Mouse (Mus musculus) limb, embryonic 14.5 days (tissue): ENCODE results near the gene Mbd6. TPM values are rescaled to one million over a fixed set of nuclear protein-coding genes. Genes with fewer than 3 reads are reported as not detected.

ENCODE experiments used
- ATAC-seq: fragments of 200-750 bp; cut with Nextera tagmentation; 2 replicates; pipeline ENCODE4 v1.8.0; 2017; ENCODE audit warnings: low read depth, moderate number of reproducible peaks, moderate TSS enrichment; ENCODE audit not compliant: low FRiP score
- DNase-seq: peaks from one replicate; pipeline ENCODE4 v3.0.0-alpha.2; 2015; ENCODE audit warnings: low spot score
- H3K27ac ChIP-seq: fragments of 300-500 bp; sonication (generic); replicated peaks from 2 replicates; pipeline ENCODE4 v1.5.1; 2014; ENCODE audit warnings: low read depth, mild to moderate bottlenecking, low read length, moderate library complexity, mixed read lengths
- H3K27me3 ChIP-seq: fragments of 300-500 bp; sonication (generic); 2 replicates; pipeline ENCODE4 v1.6.1; 2014; ENCODE audit warnings: low read length, mixed read lengths; ENCODE audit not compliant: control insufficient read depth, insufficient read depth
- H3K36me3 ChIP-seq: fragments of 300-500 bp; sonication (generic); 2 replicates; pipeline ENCODE4 v1.6.1; 2014; ENCODE audit warnings: mild to moderate bottlenecking, low read length, moderate library complexity, mixed read lengths; ENCODE audit not compliant: control insufficient read depth, insufficient read depth
- H3K4me1 ChIP-seq: fragments of 300-500 bp; sonication (generic); 2 replicates; pipeline ENCODE4 v1.6.1; 2014; ENCODE audit warnings: antibody characterized with exemption, low read length, mixed read lengths; ENCODE audit not compliant: control insufficient read depth, insufficient read depth
- H3K4me2 ChIP-seq: fragments of 300-500 bp; sonication (generic); replicated peaks from 2 replicates; pipeline ENCODE4 v1.6.1; 2014; ENCODE audit warnings: low read depth, mild to moderate bottlenecking, low read length, moderate library complexity; ENCODE audit not compliant: severe bottlenecking
- H3K4me3 ChIP-seq: fragments of 300-500 bp; sonication (generic); replicated peaks from 2 replicates; pipeline ENCODE4 v1.5.1; 2014; ENCODE audit warnings: low read length
- H3K9ac ChIP-seq: fragments of 300-500 bp; sonication (generic); 2 replicates; pipeline ENCODE4 v1.6.1; 2014; ENCODE audit warnings: mild to moderate bottlenecking, low read depth, low read length, moderate library complexity; ENCODE audit not compliant: severe bottlenecking
- H3K9me3 ChIP-seq: fragments of 300-500 bp; sonication (generic); 2 replicates; pipeline ENCODE4 v1.6.1; 2016; ENCODE audit warnings: low read length; ENCODE audit not compliant: control insufficient read depth
- POLR2A ChIP-seq: fragments of 200-500 bp; IDR thresholded peaks from 2 replicates; pipeline ENCODE4 v1.8.0; 2012; ENCODE audit warnings: inconsistent platforms, mild to moderate bottlenecking, moderate library complexity, borderline replicate concordance; ENCODE audit not compliant: insufficient read depth, insufficient read length; ENCODE audit errors: extremely low read depth
- WGBS: fragments of 180-500 bp; shearing (Covaris S2); extraction: QIAGEN DNeasy Blood & Tissue Kit; methylation state at CpG from one replicate; pipeline ENCODE4 v1.1.7; 2014; 5-methylcytosine and 5-hydroxymethylcytosine counted together
- polyA plus RNA-seq, 2 experiments: library from polyadenylated mRNA; depleted of rRNA in 1 of 2; stranded (reverse) in 1 of 2; unstranded in 1 of 2; fragments of >200 nt; fragmentation: Nextera tagmentation in 1 of 2; extraction: Ambion mirVana in 1 of 2; gene quantifications; 2 replicates each; pipeline versions ENCODE4 v1.2.1 to v1.2.3; 2012 to 2014

Mbd6 gene
- polyA plus RNA-seq, 2 experiments = 19.9 to 68.1 TPM

- Histone ChIP-seq H3K9ac (peak overlapping the region; percentile 79), H3K27me3 (no peaks in the 10 kb centered on the region), H3K9me3 (no peaks in the 10 kb centered on the region), H3K4me1 (peaks cover 32% of the 10 kb centered on the region), H3K4me2 (peak overlapping the region; percentile 92), H3K36me3 (peaks cover 53% of the 10 kb centered on the region), H3K27ac (peak overlapping the region; percentile 97), H3K4me3 (peak overlapping the region; percentile 72)
- TF ChIP-seq POLR2A = peak; percentile 75; the same call in 1 of the 2 replicates
- WGBS = under 1% methylated on average over 45 of the region's 47 CpGs
- DNase-seq (peak; percentile 100), ATAC-seq (peak; percentile 92)
Measured at GRCm38 (mm10) chr10:127290307-127290929, 1.6 kb upstream of the Mbd6 start.

- Histone ChIP-seq H3K27me3 (no peaks in the 10 kb centered on the region), H3K4me2 (peak overlapping the region; percentile 92), H3K9ac (peak overlapping the region; percentile 79), H3K4me3 (peak overlapping the region; percentile 72), H3K4me1 (peaks cover 32% of the 10 kb centered on the region), H3K36me3 (peaks cover 53% of the 10 kb centered on the region), H3K27ac (peak overlapping the region; percentile 97), H3K9me3 (no peaks in the 10 kb centered on the region)
- ATAC-seq (no peak), DNase-seq (no peak)
- no peak for TF ChIP-seq POLR2A
- WGBS = 2% methylated on average over 15 of the region's 15 CpGs
Measured at GRCm38 (mm10) chr10:127289573-127290191, 864 bp upstream of the Mbd6 start.

DNA sequence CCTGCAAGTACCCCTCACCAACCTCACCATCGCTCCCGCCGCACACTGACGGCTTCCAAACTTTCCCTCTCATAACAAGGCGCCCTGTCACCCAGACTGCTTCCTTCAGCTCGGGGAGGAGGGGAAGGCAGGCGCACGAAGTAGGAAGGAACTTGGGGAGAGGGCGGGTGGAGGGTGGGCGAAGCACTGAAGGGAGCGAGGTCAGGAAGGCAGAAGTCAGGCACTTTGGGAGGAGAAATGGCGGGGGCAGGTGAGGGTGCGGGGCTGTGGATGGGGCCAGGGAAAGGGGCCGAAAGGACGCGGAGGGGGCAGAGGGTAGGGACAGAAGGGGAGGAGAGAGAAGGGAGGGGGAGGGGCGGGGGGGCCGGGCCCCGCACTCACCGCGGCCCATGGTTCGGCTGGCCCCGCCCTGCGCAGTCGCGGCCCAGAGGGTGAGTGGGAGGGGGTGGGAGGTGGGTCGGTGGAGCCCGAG lies 454 bp downstream of the Mbd6 start:
- Histone ChIP-seq H3K4me1 (peaks cover 32% of the 10 kb centered on the region), H3K27ac (peak overlapping the region; percentile 97), H3K9me3 (no peaks in the 10 kb centered on the region), H3K4me3 (peak overlapping the region; percentile 72), H3K36me3 (peaks cover 53% of the 10 kb centered on the region), H3K9ac (peak overlapping the region; percentile 79), H3K27me3 (no peaks in the 10 kb centered on the region), H3K4me2 (peak overlapping the region; percentile 92)
- 0% methylated on average over 15 of the region's 28 CpGs for WGBS
- peak; percentile 3 for ATAC-seq
- peak; percentile 49 for DNase-seq
- no peak for TF ChIP-seq POLR2A

DNA sequence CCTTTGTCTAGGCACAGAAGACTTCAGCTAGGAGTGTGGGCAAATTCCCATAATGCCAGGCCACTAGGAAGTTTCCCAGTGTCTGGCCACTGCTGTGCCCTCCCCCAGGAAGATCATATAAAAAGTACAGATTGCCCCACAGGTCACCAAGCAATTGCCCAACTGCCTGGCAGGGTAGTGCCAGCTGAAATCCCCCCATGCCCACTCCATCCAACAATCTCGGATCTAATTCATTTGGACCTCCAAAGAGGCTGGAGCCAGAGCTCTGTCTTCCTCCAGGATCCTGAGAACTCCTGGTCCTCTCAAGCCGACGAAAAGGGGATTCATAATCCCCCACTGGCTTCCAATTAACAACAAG lies 903 bp downstream of the Mbd6 start:
- H3K4me3 ChIP-seq = peak overlapping the region; percentile 72
- no peak for TF ChIP-seq POLR2A
- peak overlapping the region; percentile 79 for H3K9ac ChIP-seq
- peak overlapping the region; percentile 97 for H3K27ac ChIP-seq
- peaks cover 32% of the 10 kb centered on the region for H3K4me1 ChIP-seq
- ATAC-seq (no peak), DNase-seq (no peak)
- H3K4me2 ChIP-seq = peak overlapping the region; percentile 92
- 2% methylated on average over 3 of the region's 3 CpGs for WGBS
- no peaks in the 10 kb centered on the region for H3K9me3 ChIP-seq
- no peaks in the 10 kb centered on the region for H3K27me3 ChIP-seq
- H3K36me3 ChIP-seq = peaks cover 53% of the 10 kb centered on the region

- no peaks in the 10 kb centered on the region for H3K9me3 ChIP-seq
- no peak for TF ChIP-seq POLR2A
- WGBS = 68% methylated on average over 15 of the region's 15 CpGs
- peak overlapping the region; percentile 97 for H3K27ac ChIP-seq
- no peak for DNase-seq
- no peaks in the 10 kb centered on the region for H3K27me3 ChIP-seq
- H3K4me3 ChIP-seq = peak overlapping the region; percentile 72
- peak overlapping the region; percentile 79 for H3K9ac ChIP-seq
- H3K36me3 ChIP-seq = peaks cover 54% of the 10 kb centered on the region
- ATAC-seq = no peak
- peaks cover 31% of the 10 kb centered on the region for H3K4me1 ChIP-seq
- H3K4me2 ChIP-seq = peak overlapping the region; percentile 92
Measured at GRCm38 (mm10) chr10:127287271-127287935, 1.4 kb downstream of the Mbd6 start.
